Mouse (Mus musculus): ENCODE results near the gene Lmx1b.

- TF ChIP-seq POLR2A (IDR thresholded peaks at IDR 0.05; ENCODE audit: borderline replicate concordance, low read depth, low read length) (no peak), CTCF (IDR thresholded peaks at IDR 0.05; ENCODE audit: low read depth, low read length) (no peak)
Measured at GRCm38 (mm10) chr2:33583317-33583716, 57.0 kb downstream of the Lmx1b start.

Measured in bone marrow macrophage, adult 2 months (primary cell).